In genomic region chr7:107625781-107626180, GRCm38 (mm10) we compare ENCODE assay signal across 27 mouse cellular contexts. TPM values are rescaled to one million over a fixed set of nuclear protein-coding genes. Genes with fewer than 3 reads are reported as not detected.
"Had no signal": no experiment of that assay in that cellular context is flagged by ENCODE, and none has a peak within 500 bp of the region (broad histone marks: within the 10 kb centered on the region; RNA-seq: fewer than 3 reads in every experiment).

No protein-coding gene starts in this region.

- H3K9ac ChIP-seq: liver, embryonic 12.5 days; liver, embryonic 14.5 days; lung, embryonic 15.5 days; midbrain, embryonic 12.5 days; neural tube, embryonic 13.5 days; neural tube, embryonic 15.5 days had no signal

- H3K4me3 ChIP-seq: liver, embryonic 12.5 days; lung, embryonic 15.5 days; midbrain, embryonic 10.5 days; midbrain, embryonic 12.5 days; myocyte; neural tube, embryonic 13.5 days; neural tube, embryonic 15.5 days had no signal

- H3K27me3 ChIP-seq: liver, embryonic 12.5 days; lung, embryonic 15.5 days; midbrain, embryonic 12.5 days; neural tube, embryonic 13.5 days; neural tube, embryonic 15.5 days had no signal

- ATAC-seq: liver, embryonic 12.5 days; midbrain, embryonic 16.5 days had no signal

- H3K9me3 ChIP-seq: liver, embryonic 12.5 days; lung, embryonic 15.5 days; midbrain, embryonic 10.5 days; midbrain, embryonic 12.5 days; neural tube, embryonic 13.5 days; neural tube, embryonic 15.5 days had no signal

- H3K36me3 ChIP-seq: liver, embryonic 12.5 days; lung, embryonic 15.5 days; midbrain, embryonic 10.5 days; midbrain, embryonic 12.5 days; neural tube, embryonic 13.5 days; neural tube, embryonic 15.5 days had no signal

- H3K4me2 ChIP-seq: liver, embryonic 12.5 days; lung, embryonic 15.5 days; midbrain, embryonic 12.5 days; neural tube, embryonic 13.5 days; neural tube, embryonic 15.5 days had no signal

- H3K4me1 ChIP-seq: lung, embryonic 15.5 days; midbrain, embryonic 10.5 days; midbrain, embryonic 12.5 days; neural tube, embryonic 13.5 days; neural tube, embryonic 15.5 days had no signal

- H3K27ac ChIP-seq: liver, embryonic 12.5 days; liver, embryonic 14.5 days; lung, embryonic 15.5 days; midbrain, embryonic 10.5 days; midbrain, embryonic 12.5 days; neural tube, embryonic 13.5 days; neural tube, embryonic 15.5 days had no signal

- DNase-seq: lung, adult 2 months; lung, postnatal 10 days; midbrain, embryonic 14.5 days; retina, postnatal 1 day; right cerebral cortex, adult 18-20 months; right cerebral cortex, postnatal 25 days; right cerebral cortex, postnatal 4 days; thymus, adult 18-20 months; thymus, postnatal 14 days; thymus, postnatal 36 days had no signal

RNA-seq across cellular contexts. Expression of gene 5330417H12Rik, which starts 0.8 kb away (rescaled TPM):
- total RNA-seq: megakaryocyte, adult 5-6 weeks; megakaryocyte-erythroid progenitor cell, adult 5-6 weeks had no signal
- polyA plus RNA-seq: liver, embryonic 12.5 days; liver, embryonic 14.5 days; liver, embryonic 16.5 days; lung, adult 2 months; lung, embryonic 15.5 days; midbrain, embryonic 10.5 days; midbrain, embryonic 12.5 days; midbrain, embryonic 14.5 days; midbrain, embryonic 16.5 days; myocyte; neural tube, embryonic 11.5 days; neural tube, embryonic 13.5 days; neural tube, embryonic 15.5 days; spleen, adult 2 months; stomach, embryonic 14.5 days; stomach, embryonic 16.5 days; thymus, postnatal 0 days had no signal

RNA-seq across cellular contexts. Expression of gene Olfml1, which starts 58.5 kb away (rescaled TPM):
- total RNA-seq: megakaryocyte, adult 5-6 weeks; megakaryocyte-erythroid progenitor cell, adult 5-6 weeks had no signal
- polyA plus RNA-seq: myocyte had no signal
